Mouse (Mus musculus) megakaryocyte, embryonic 14.5 days (primary cell): ENCODE data around the gene Best1.

Source experiments
- FLI1 ChIP-seq: IDR thresholded peaks from 2 replicates; pipeline ENCODE4 v1.6.1; 2012; ENCODE audit warnings: low read length, inconsistent platforms, mixed read lengths
- GATA1 ChIP-seq: IDR thresholded peaks from 3 replicates; pipeline ENCODE4 v1.6.1; 2012; ENCODE audit warnings: mixed read lengths, low read length, inconsistent platforms, borderline replicate concordance

DNA sequence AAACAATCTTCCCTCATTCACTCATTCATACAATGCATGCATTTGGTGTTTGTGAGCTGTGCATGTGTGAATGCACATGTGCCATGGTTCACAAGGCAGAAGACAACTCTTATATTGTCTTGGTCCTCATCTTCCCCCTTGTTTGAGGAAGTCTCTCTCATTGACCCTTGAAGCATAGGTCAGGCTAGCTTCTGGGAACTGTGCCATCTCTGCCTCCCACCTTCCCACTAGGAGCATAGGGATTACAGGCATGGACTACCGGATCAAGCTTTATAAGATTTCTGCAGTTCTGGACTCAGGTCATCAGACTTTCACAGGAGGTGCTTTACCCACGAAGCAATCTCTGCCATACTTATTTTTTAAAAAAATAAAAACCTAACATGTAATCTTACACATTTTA is 36.1 kb upstream of the Best1 start:
- no peak for TF ChIP-seq GATA1
- no peak for TF ChIP-seq FLI1
